Mouse (Mus musculus): ENCODE results near the gene Porcn.

Porcn gene

GRCm38 (mm10) chrX:8206015-8206693 is at the start of gene Porcn:
Gene Porcn (minus strand): TSS chrX:8206525.
- DNase-seq, result peak; percentile 88 to 92

DNA sequence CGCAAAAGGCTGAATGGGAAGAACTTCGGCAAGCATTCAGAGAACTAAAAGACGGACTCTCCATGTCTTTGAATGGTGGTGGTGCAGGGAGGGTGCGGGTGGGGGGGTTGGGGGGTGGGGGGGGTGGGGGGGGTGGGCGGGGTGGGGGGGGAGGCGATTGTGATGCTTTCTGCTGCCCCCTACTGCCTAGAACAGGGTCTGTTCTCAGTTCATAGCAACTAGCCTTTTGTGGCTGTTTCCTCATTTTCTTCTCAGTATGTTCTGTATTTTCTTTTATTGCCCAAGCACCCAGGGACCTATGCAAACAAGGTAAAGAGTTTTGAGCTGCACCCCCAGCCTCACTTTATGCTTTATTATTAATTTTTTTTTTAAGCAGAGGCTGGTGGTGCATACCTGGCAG is 49.5 kb upstream of the Porcn start:
- DNase-seq, result no peak

DNA sequence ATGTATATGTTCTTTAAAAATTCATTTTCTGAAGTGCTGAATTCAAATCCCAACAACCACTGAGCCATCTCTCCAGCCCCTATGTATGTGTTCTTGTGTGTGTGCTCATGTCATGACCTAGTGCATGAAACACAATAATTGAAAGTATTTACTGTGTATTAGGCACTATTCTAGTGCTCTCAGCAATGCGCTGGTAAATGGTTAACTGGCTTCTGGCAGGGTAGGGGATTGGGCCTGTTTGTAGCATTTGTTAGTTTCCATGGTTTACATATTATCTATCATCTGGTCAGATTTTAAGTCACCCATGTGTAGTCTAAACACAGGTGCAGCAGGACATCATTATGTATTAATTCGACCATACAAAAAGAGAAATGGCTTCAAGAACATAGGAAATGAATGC is 47.4 kb upstream of the Porcn start:
- no peak for DNase-seq

DNA sequence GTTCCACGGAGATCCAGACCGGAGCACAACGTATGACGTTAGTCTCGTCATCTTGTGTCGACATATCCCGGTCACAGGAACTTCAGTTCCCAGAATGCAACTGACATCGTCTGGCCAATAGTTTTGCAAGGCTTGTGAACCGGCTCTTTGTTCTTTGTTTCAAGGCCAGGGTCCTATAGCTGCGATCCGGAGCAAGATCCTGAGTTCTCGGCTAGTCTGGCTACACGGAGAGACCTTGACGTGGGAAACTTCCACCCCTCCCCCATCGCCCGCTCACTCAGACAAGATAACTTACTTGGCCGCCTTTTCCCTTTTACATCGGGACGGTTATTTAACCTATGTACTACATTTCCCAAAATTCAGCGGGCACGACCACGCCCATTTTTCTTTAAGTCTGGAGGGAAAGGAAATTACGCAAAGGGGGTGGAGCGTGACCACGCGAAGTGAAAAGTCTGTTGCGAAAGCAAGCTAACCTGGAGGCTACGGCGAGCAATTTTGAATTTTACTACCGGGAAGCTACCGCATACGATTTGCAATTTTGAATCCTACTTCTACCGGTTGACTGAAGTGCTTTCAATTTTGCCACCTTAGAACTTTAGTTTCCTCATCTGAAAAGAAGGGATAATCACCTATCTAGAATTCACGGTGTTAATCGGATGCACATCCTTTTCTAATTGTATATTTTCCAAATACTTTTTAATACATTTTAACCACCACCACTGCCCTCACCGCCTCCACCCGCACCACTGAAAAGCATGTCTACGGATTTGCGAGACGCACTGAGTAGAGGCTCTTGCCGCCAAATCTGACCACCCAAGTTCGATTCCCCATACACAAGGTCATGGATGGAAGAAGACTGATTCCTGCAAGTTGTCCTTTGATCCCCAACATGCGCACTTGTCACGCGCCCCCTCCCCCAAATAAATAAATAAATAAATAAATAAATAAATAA is 46.3 kb upstream of the Porcn start, which contains the start of gene Ftsj1:
Gene Ftsj1 (minus strand): TSS at position 73 of the 952 bp plus-strand sequence.
- peak; percentile 88 for DNase-seq

DNA sequence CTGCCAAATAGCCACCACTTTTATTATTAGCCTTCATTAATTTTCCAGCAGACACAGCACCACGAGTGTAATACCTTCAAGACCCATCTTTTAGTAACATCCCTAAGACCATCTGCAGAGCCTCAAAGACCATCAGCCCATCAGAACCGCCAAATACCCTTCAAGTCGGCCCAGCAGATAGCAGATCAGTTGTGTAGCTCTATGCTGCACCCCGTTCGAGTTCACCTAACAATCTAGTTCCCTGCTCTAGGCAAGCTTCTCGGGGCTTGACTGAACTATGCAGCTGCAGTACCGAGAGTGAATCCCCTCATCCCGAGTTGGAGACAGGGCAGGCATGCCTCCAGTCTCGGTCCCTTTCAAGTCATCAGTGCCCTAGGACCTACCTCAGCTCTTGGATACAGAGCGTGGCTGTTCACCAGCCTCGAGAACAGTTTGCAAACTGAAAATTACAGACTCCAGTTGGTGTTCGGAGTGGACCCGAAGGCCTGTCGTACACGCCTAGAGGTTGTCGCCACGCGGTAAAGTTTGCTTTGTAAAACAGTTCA is 45.5 kb upstream of the Porcn start:
- DNase-seq, result no peak

GRCm38 (mm10) chrX:8248542-8249120 is 42.3 kb upstream of the Porcn start:
- no peak for DNase-seq

DNA sequence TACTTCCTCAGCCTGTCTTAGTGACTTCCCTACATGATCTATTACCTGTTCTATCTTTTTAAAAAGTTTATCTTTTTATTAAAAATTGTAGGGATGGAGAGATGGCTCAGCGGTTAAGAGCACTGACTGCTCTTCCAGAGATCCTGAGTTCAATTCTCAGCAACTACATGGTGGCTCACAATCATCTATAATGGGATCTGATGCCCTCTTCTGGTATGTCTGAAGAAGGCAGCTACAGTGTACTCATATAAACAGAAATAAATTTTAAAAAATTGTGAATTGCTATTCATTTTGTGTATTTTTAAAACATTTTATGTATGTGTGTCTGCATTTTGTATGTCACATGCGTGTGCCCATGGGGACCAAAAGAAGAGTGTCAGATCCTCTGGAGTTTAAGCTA is 41.4 kb upstream of the Porcn start:
- DNase-seq, result no peak

DNA sequence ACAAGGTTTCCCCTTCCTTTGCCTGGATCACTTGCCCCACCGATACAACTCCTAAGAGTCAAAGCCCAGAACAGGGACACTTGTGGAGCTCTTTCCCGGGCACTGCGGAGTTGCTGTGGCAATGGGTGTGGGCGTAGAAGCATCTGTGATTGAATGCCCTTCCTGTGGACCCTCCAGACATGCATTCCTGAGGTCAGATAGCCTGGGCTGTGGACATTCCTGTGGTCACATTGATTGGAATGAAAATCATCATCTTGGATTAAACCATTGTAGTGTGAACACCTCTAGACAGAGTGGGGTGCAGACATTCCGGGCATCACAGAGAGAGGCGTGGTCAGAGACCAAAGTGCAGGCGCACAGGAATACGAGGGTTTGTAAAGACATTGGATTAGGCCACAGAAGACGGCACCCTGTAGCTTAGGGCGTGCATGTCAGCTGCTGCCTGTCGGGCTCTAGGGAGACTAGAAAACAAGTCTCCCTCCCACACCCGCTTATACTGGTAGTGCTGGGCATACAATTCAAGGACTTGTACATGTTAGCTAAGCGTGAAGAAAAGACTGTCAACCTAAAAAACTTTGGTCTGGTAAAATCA is 32.6 kb upstream of the Porcn start:
- no peak for DNase-seq

- no peak for DNase-seq
These were observed 30.4 kb upstream of the Porcn start for GRCm38 (mm10) chrX:8236704-8237103.

- DNase-seq, result no peak
These were observed 27.3 kb upstream of the Porcn start for GRCm38 (mm10) chrX:8233602-8234001.

DNA sequence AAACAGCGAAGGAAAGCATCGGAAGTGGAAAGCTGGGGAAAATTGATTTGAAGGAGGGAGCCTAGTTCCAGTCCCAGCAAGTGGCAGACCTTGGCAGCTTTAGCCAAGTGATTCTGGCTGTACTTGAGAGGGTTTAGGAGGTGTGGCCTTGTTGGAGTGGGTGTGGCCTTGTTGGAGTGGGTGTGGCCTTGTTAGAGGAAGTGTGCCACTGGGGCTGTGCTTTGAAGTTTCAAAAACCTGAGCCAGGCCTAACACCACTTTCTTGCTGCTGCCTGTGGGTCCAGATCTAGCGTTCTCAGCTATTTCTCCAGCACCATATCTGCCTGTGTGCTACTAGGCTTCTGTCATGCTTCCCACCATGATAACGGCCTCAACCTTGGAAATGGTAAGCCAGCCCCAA is 23.9 kb upstream of the Porcn start:
- no peak for DNase-seq

- no peak for DNase-seq
These were observed 17.1 kb upstream of the Porcn start for GRCm38 (mm10) chrX:8223473-8223872.

GRCm38 (mm10) chrX:8222678-8223421 is 16.5 kb upstream of the Porcn start:
- peak in 1 of 2 experiments; percentile 16 for DNase-seq

- no peak for DNase-seq
These were observed 16.0 kb upstream of the Porcn start for GRCm38 (mm10) chrX:8222296-8222677.

DNA sequence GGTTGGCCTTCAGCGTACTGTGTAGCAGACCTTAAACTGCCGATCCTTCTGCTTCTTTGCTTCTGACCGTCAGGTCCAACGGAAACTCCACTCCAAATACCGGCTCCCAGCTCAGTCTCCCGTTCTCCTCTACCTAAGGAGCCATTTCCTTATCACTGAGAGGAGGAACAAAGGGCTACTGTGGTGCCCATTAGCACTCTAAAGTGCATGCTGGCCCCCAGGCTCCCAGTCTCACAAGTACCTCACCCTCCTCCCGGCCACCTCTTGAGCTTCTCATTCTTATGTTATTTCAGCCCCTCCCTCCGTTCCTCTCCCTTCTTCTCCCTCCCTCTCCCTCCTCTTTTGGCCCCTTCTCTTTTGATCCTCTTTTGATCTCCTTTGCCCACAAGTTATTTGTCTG is 13.3 kb upstream of the Porcn start:
- DNase-seq, result no peak

- no peak for DNase-seq
These were observed 11.8 kb upstream of the Porcn start for GRCm38 (mm10) chrX:8218114-8218513.

DNA sequence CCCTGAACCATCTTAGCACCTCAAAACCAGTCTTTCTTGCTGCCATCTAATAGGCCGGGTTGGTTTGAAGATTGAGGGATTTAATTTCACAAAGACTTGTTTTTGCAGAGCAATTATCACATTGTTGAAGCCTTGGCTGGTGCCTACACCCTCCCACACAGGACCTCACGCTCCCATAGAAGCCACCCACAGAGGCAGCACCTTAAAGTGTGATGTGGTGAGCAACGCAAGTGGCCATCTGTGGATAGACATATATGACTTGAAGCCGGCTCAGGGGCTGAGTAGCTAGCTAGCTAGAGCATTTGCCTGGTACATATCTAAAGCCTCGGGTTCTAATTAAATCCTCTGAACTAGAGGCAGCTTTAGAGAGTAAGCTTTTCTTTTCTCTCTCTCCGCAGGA is 11.1 kb upstream of the Porcn start:
- no peak for DNase-seq

DNA sequence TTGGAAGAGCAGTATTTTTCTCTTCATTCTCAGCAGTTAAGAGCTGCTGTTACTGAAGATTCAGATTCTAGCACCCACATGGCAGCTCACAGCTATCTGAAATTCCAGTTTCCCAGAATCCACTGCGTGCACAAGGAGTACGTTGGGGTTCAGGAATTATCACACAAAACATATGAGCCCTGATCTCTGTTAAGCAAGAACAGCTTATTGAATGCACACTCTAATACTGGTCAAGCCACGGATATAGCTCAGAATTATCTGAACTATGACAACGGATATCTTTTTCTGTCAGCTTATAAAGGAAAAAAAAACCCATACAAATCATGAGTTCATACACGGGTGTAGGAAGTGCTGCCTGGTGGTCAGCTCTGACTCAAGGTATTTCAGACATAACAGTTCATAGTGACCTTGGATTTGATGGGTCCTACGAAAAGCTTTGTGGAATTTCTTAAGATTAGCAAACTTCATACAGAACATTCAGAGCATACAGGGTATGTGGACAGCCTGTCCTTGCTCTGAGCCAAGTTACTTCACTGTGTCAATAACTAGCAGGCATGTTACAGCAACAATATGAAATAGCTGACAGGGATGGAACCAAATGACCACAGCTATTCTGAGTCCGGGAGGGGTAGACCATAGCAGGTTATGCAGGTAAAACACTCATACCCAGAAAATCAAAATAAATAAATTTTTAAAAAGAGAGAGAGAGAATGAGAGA is 5.3 kb upstream of the Porcn start:
- DNase-seq, result no peak

- no peak for DNase-seq
These were observed 3.4 kb upstream of the Porcn start for GRCm38 (mm10) chrX:8209720-8210119.

DNA sequence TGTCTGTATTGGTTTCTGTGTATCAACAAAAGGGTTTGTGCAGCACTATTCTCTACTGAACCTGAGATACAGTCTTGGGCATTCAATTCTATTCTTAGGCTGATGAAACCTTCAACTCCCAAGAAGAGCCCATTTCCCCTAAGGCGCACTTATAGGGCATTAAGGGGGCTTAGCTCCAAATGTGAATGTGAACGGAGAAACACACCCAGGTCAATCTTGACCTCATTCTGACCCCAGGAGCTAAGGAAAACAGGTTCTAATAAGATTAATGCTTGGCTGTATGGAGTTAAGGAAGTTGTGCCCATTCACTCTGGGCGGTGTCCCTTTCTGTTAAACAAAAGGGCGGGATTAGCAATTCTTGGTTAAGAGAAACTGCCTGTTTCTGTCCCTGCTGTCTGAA is 899 bp upstream of the Porcn start:
- DNase-seq, result no peak

GRCm38 (mm10) chrX:8206694-8207197 is 421 bp upstream of the Porcn start:
- no peak for DNase-seq

Measured in lung, adult 18-20 months (tissue).